Mouse (Mus musculus) subcutaneous adipose tissue, adult 2 months (tissue): Measurements from ENCODE around the gene Olfr1246. TPM values are rescaled to one million over a fixed set of nuclear protein-coding genes. Genes with fewer than 3 reads are reported as not detected.

Experiments used
- polyA plus RNA-seq: library from polyadenylated mRNA; depleted of rRNA; stranded (reverse); fragments of >200 nt; gene quantifications from 2 replicates; pipeline ENCODE4 v1.2.3, GENCODE M21; 2012; ENCODE audit warnings: low replicate concordance; rRNA removed

Olfr1246 gene
- not detected in 2 replicates for polyA plus RNA-seq

DNA sequence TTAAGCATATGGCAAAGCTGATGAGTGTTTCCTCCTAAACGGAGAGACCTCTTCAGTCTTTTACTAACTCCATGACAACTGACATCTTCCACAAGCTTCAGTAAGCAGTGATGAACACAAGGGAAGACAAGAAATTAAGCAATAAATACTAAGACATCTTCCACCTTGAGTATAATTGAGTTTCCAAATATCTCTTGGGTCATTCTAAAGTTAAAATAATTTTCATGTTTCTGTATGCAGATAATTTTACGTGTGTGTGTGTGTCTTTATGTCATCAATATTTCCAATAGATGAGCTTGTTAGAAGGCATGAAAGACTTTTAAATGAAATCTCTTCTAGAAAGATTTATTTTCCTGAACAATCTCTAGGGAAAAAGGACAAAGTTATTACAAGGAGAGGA lies at the start of gene Olfr1246:
Gene Olfr1246 (minus strand): TSS at position 101 of the 400 bp plus-strand sequence.

DNA sequence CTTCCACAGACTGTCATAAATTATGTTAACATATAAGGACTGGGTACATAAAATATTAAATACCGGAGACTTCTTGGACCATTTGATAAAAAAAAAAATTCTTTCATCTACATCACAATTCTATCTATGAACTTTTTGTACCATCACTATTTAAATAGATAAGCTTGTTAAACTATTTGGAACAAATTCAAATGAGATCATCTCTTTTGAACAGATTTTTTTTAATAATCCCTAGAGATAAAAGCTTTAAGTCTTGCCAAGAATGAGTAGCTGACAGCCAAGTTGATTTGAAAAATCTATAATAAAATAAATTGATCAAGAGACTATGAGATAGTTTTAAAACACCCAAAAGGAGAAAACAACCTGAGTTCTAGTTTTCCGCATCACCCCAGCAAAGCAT lies 41.9 kb upstream of the Olfr1246 start, which contains the start of gene Olfr1249:
Gene Olfr1249 (minus strand): TSS at position 101 of the 400 bp plus-strand sequence.

DNA sequence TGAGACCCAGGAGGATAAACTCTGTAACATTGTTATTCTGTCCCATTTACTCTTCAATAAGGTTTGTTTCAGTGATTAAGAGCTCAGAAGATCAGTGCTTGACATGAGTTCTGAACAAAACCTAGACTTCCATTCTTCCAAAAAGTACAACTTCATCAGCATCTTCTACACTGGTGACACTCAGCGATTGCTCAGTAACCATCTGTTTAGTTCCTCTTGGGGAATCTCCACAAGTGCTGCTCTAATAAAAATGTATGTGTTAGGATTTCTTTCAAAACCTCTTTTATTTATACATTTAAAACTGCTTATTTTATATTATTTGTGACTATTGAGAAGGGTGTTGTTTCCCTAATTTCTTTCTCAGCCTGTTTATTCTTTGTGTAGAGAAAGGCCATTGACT lies 25.2 kb upstream of the Olfr1246 start, which contains the start of gene Olfr1248:
Gene Olfr1248 (minus strand): TSS at position 101 of the 400 bp plus-strand sequence.

DNA sequence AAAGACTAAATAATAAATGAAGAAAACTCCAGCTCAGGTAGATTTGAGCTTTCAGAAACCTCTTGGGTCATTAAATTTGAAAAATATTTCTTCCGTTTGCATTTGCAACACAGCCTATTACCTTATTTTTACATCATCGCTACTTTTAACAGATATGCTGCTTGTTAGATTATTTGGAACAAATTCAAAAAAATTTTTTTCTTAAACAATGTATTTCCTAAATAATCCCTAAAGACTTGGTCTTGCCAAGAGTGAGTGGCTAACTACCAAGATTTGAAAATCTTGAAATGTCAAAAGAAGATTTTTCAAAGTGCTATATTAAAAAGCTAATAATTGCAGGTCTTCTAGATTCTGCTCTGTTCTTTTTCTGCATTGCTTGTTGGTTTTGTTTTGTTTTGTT lies 21.1 kb upstream of the Olfr1246 start, which contains the start of gene Olfr1247:
Gene Olfr1247 (minus strand): TSS at position 101 of the 400 bp plus-strand sequence.

DNA sequence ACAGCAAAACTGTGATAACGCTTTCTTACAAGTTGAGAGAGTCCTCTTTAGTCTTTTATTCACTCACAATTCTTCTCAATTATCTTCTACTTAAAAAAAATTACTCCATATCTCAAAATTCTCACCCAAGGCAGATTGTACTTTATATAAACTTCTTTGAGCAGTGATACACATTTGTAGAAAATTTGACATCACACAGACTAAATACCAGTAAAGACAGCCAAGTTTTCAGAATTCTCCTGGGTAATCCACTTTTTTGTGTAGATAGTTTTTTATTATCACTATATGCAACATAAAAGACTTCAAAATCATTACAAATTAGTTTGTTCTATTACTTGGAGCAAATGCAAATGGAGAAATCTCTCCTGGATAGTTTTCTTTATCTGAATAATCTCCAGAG lies 14.6 kb downstream of the Olfr1246 start, which contains the start of gene Olfr1245:
Gene Olfr1245 (minus strand): TSS at position 101 of the 400 bp plus-strand sequence.

Other genes starting within 250 kb of the Olfr1246 start
- not detected in 2 replicates for gene Olfr1234, start 228.3 kb downstream of the Olfr1246 start, polyA plus RNA-seq
- not detected in 2 replicates for gene Olfr1238, start 183.5 kb downstream of the Olfr1246 start, polyA plus RNA-seq
- gene Olfr1239, start 172.8 kb downstream of the Olfr1246 start, polyA plus RNA-seq: not detected in 2 replicates
- gene Olfr1240, start 150.2 kb downstream of the Olfr1246 start, polyA plus RNA-seq: not detected in 2 replicates
- gene Olfr1241, start 106.0 kb downstream of the Olfr1246 start, polyA plus RNA-seq: not detected in 2 replicates
- not detected in 2 replicates for gene Olfr1242, start 94.8 kb downstream of the Olfr1246 start, polyA plus RNA-seq
- gene Olfr1243, start 61.7 kb downstream of the Olfr1246 start, polyA plus RNA-seq: not detected in 2 replicates
- not detected in 2 replicates for gene Olfr1245, start 14.7 kb downstream of the Olfr1246 start, polyA plus RNA-seq
- not detected in 2 replicates for gene Olfr1247, start 21.0 kb upstream of the Olfr1246 start, polyA plus RNA-seq
- not detected in 2 replicates for gene Olfr1248, start 25.1 kb upstream of the Olfr1246 start, polyA plus RNA-seq
- not detected in 2 replicates for gene Olfr1249, start 41.8 kb upstream of the Olfr1246 start, polyA plus RNA-seq
- not detected in 2 replicates for gene Olfr1250, start 68.3 kb upstream of the Olfr1246 start, polyA plus RNA-seq
- not detected in 2 replicates for gene Olfr1251, start 78.8 kb upstream of the Olfr1246 start, polyA plus RNA-seq
- gene Olfr1252, start 131.9 kb upstream of the Olfr1246 start, polyA plus RNA-seq: not detected in 2 replicates
- not detected in 2 replicates for gene Olfr1253, start 163.9 kb upstream of the Olfr1246 start, polyA plus RNA-seq
- gene Olfr1254, start 200.5 kb upstream of the Olfr1246 start, polyA plus RNA-seq: not detected in 2 replicates
- not detected in 2 replicates for gene Olfr1255, start 218.9 kb upstream of the Olfr1246 start, polyA plus RNA-seq
- gene Olfr1256, start 248.4 kb upstream of the Olfr1246 start, polyA plus RNA-seq: not detected in 2 replicates